Mouse (Mus musculus): ENCODE measurements around the gene Prkar2b. TPM values are rescaled to one million over a fixed set of nuclear protein-coding genes. Genes with fewer than 3 reads are reported as not detected.

Gene Prkar2b
- total RNA-seq, 1 experiment from 2014 or later: 13.8 TPM

DNA sequence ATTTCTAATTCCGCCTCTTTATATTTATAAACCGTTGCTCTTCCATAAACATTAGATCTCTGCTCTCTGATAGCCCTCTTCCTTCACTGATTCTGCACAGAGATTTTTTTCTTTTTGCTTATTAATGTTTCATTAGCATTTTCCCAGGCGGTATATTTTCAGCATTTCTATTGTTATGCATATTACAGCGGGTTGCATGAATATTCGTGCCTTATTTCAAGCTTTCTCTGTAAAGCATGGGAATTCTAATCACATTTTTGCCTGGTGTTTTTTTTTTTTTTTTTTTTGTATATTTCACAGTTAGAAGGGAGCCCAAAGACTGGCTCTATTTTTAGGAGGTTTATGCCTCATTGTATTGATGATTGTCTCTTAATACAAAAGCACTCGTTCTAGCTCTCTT, 13.2 kb upstream of the Prkar2b start:
- ATAC-seq (replicated peaks; ENCODE audit: insufficient number of reproducible peaks, low FRiP score, low TSS enrichment, poor library complexity, severe bottlenecking): no peak

GRCm38 (mm10) chr12:32066004-32066403, 4.9 kb upstream of the Prkar2b start:
- no peak for ATAC-seq (replicated peaks; ENCODE audit: insufficient number of reproducible peaks, low FRiP score, low TSS enrichment, poor library complexity, severe bottlenecking)

- ATAC-seq (replicated peaks; ENCODE audit: insufficient number of reproducible peaks, low FRiP score, low TSS enrichment, poor library complexity, severe bottlenecking): peak; percentile 19; the same call in 1 of the 2 replicates
These were observed 628 bp downstream of the Prkar2b start for GRCm38 (mm10) chr12:32060247-32061089.

GRCm38 (mm10) chr12:32059707-32060106, 1.4 kb downstream of the Prkar2b start:
- ATAC-seq (replicated peaks; ENCODE audit: insufficient number of reproducible peaks, low FRiP score, low TSS enrichment, poor library complexity, severe bottlenecking): no peak

- no peak for ATAC-seq (replicated peaks; ENCODE audit: insufficient number of reproducible peaks, low FRiP score, low TSS enrichment, poor library complexity, severe bottlenecking)
These were observed 2.0 kb downstream of the Prkar2b start for GRCm38 (mm10) chr12:32059135-32059534.

GRCm38 (mm10) chr12:32057461-32058199, 3.5 kb downstream of the Prkar2b start:
- ATAC-seq (replicated peaks; ENCODE audit: insufficient number of reproducible peaks, low FRiP score, low TSS enrichment, poor library complexity, severe bottlenecking): no peak

DNA sequence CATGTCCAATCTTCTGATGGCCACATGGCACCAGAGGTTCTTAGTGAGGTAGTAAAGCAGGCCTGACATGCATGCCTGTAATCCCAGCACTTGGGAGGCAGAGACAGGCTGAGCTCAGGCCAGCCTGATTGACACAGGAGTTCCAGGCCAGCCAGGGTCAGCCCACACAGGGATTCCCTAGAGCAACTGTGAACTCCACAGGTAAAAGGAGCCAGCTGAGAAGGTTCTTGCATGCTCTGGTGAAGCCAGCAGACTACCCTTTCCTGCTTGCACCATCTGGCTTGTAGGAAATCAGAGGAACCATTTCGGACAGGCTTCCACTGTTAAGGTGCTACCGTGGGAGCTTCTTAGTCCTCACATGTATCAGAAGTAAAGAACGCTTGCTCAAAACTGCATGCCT, 5.3 kb downstream of the Prkar2b start:
- no peak for ATAC-seq (replicated peaks; ENCODE audit: insufficient number of reproducible peaks, low FRiP score, low TSS enrichment, poor library complexity, severe bottlenecking)

DNA sequence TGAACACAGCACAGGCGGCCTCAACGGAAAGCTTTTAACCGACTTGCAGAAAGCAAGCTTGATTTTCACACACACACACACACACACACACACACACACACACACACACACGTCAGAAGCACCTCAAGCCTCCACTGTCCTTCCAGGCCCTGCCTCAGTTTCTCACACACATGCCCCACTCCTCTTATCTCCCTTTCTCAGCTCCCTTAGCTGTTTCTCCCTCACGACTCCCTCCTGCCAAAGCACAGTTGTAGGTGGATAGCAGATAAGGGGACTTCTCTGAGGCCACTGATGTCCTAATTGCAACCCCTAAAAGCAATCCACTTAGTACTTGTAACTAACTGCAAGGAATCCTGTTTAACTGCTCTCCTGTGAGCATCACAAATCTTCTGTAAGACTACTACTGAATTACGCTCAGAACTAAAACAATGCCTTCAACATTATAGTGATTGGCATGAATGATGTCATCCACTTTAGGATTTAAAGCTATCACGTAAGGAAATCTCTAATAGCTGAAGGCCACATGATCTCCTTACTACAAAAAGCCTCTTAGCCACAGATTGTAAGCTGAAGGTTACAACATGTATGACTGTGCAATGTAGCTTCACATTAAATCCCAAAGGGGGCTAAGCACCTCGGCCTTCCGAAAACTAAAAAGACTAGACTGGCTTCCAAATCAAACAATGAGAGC, 6.5 kb downstream of the Prkar2b start:
- no peak for ATAC-seq (replicated peaks; ENCODE audit: insufficient number of reproducible peaks, low FRiP score, low TSS enrichment, poor library complexity, severe bottlenecking)

GRCm38 (mm10) chr12:32053637-32054366, 7.3 kb downstream of the Prkar2b start:
- no peak for ATAC-seq (replicated peaks; ENCODE audit: insufficient number of reproducible peaks, low FRiP score, low TSS enrichment, poor library complexity, severe bottlenecking)

DNA sequence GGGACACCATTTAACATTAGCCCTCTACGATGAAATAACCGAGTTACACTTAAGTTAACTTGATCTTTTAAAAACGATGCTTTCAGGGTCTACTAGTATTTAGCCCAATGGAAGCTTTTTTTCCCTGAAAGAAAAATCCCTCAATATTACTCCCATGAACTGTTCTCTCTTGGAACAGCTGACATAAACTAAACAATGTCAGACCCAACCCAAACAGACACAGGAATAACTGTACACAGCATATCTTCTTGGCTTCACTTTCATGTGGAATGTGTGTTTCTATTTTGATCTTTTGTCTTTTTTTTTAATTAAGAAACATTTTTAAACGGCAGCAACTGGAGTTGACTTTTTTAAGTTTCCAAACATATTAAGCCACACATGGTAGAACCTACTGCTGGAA, 8.2 kb downstream of the Prkar2b start:
- no peak for ATAC-seq (replicated peaks; ENCODE audit: insufficient number of reproducible peaks, low FRiP score, low TSS enrichment, poor library complexity, severe bottlenecking)

DNA sequence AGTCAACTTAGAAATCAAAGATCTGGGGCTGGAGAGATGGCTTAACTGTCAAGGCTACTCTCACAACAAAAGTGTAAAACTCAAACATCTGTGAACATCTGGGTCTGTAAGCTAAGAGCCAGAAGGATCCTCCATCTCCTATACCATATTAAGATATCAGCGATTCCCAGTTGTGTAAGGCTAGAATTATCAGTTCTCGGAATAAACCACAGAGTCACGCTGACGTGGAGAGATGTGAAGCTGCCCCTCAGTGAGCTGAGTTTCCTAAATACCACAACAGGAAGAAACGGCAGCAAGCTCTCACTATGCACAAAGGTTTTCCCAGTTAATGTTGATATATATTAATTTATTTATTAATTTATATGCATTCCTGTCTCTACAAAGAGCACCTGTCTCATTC, 10.9 kb downstream of the Prkar2b start:
- ATAC-seq (replicated peaks; ENCODE audit: insufficient number of reproducible peaks, low FRiP score, low TSS enrichment, poor library complexity, severe bottlenecking): no peak

DNA sequence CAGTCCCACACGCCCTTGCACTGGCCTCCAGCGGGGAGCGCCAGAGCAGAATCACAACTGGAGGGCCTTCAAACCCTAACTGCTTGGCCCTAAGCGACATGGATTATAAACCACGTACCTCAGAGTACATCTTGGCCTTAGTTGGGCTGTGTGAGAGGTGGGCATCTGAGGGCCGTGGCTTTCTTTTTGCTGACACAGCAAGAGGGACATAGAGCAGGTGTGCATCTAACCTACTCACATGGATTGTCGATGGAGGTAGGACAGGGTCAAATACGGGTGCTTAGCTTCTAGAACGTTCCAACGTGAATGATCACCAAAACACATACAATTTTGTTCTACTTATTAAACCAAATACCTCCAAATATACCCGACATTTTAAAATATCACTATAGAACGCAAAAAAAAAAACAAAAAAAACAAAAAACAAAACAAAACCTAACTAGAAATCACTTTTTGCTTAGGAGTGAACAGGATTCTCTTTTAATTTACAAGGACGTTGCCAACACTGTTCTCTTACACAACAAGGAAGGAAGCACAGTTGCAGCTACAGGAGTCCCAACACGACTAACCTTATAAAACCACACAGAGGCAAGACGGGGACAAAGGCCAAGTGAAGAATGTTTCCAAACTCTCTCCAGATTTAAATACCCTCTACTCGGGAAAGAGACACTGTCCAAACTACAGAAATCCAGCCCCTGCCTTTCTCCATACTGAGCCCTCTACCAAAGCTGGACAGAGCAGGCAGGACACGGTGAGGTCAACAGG, 15.3 kb downstream of the Prkar2b start:
- no peak for ATAC-seq (replicated peaks; ENCODE audit: insufficient number of reproducible peaks, low FRiP score, low TSS enrichment, poor library complexity, severe bottlenecking)

- no peak for ATAC-seq (replicated peaks; ENCODE audit: insufficient number of reproducible peaks, low FRiP score, low TSS enrichment, poor library complexity, severe bottlenecking)
These were observed 16.5 kb downstream of the Prkar2b start for GRCm38 (mm10) chr12:32044487-32045134.

- no peak for ATAC-seq (replicated peaks; ENCODE audit: insufficient number of reproducible peaks, low FRiP score, low TSS enrichment, poor library complexity, severe bottlenecking)
These were observed 27.6 kb downstream of the Prkar2b start for GRCm38 (mm10) chr12:32033536-32033935.

- ATAC-seq (replicated peaks; ENCODE audit: insufficient number of reproducible peaks, low FRiP score, low TSS enrichment, poor library complexity, severe bottlenecking): no peak
These were observed 28.2 kb downstream of the Prkar2b start for GRCm38 (mm10) chr12:32032917-32033316.

DNA sequence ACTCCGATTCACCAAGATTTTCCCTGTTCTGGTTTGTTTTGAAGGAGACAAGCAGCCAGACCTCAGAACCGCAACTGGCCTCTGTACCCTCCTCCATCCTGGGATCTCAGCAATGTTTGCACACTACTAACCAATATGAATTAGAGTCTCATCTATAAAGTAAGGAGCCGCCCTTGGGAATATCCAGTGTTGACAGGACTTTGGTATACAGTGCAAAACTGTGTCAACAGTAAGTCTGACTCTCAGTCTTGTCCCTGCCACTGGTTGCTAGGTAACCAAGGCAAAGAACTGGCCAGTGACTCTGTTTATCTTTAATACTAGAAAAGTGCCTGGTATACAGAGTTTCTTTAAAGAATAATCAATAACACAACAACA, 42.7 kb downstream of the Prkar2b start:
- ATAC-seq (replicated peaks; ENCODE audit: insufficient number of reproducible peaks, low FRiP score, low TSS enrichment, poor library complexity, severe bottlenecking): no peak

DNA sequence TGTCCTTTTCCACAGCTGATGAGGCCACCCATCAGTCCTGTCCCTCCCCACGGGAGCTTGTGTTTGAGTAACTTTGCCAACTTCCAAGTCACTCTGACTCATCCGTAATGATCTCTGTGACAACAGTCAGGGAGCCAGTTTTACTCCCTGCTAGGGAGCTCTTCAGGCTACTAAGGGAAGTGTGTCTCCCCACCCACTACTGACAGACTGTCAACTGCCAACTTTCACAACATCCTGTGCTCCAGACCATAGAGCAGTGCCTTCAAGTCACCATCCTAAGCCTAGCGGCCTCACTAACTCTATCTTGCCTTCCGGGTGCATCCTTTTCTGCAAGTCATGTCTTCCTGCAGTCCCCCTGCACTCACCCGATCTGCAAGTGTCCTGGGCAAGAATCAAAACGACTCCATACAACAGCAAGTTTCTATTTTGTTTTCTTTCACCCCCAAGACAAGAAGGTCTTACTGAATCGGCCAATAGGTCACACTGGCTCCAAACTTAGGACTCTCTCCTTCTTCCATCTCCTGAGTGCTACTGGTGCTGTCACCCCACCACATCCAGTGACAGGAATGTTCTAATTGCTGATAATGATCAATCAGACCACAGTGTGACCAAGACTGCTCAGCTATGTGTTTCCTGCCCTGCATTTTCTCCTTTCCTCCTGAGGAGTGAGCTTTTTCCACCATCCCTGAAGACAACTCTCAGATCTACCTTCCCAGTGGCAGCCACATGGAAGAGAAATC, 43.3 kb downstream of the Prkar2b start:
- peak; percentile 87 for ATAC-seq (replicated peaks; ENCODE audit: insufficient number of reproducible peaks, low FRiP score, low TSS enrichment, poor library complexity, severe bottlenecking)
